Mouse (Mus musculus) MN1 (cell line): ENCODE measurements around the gene Zdhhc11.

Source experiments
- DNase-seq: peaks from one replicate; pipeline ENCODE4 v3.0.0-alpha.2; 2016; ENCODE audit warnings: low spot score

The Zdhhc11 gene

DNA sequence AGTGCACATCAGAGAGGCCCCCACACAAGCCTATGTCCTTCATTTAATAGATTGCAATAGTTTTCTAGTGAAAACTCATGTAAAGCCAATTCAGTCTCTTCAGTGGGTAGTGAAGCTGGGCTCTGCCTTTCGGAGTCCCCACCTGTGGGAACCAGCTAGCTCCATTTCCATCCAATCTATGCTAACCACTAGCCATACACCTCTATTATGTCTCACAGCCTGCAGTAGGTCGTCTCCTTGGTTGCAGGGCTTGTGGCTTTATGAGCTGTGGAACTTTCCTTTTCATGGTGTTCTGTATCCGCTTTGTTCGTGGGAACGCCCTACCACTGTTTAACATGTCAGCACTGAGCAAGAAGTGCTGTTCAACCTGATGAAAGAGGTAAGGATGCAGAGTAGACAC is at the start of gene Zdhhc11:
Gene Zdhhc11 (plus strand): TSS at position 301 of the 400 bp plus-strand sequence.
- DNase-seq, result no peak

GRCm38 (mm10) chr13:73932201-73932600 is 31.4 kb upstream of the Zdhhc11 start:
- DNase-seq, result no peak

GRCm38 (mm10) chr13:73936938-73937320 is 26.7 kb upstream of the Zdhhc11 start:
- DNase-seq, result no peak

DNA sequence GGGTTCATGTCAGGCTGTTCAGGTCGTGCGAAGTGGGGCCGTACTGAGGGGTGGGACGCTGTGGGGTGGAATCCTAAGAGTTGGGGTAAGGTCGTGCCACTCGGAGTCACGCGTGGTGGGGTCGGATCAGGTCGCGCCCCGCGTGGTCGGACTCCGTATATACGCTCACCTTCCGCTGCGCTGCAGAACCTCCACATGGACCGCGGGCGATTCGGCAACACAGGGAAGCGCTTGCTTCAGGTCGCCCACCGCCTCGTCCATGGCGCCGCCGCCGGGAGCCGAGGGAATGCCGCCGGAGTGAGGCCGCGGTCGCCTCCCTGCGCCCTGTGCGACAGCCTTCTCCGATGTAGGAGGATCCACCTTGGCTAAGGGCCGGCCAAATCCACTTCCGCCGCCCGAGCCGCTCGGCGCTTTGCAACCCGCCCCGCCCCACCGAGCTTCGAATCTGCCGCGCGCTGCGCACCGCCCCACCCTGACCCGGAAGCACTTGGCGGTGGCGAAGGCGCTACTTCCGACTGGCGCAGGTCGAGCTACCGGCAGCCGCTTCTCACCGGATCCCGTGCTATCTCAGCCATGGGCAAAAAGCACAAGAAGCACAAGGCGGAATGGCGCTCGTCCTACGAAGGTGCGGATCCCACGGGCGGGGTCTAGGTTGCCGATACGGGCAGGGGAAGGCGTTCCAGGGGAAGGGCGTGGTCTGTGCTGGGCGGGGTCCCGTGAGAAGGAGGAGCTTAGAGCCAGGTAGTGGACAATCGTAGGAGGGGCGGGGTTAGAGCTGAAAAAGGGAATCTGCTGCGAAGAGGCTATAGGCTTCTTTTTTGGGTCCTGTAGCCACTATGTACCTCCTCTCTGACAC is 26.1 kb upstream of the Zdhhc11 start, which contains the start of the genes Trip13 and Brd9:
Gene Trip13 (minus strand): TSS at position 464 of the 856 bp plus-strand sequence.
Gene Brd9 (plus strand): TSS at position 491 of the 856 bp plus-strand sequence.
- DNase-seq, result peak; percentile 91

GRCm38 (mm10) chr13:73938177-73938560 is 25.5 kb upstream of the Zdhhc11 start:
- DNase-seq, result peak; percentile 6

DNA sequence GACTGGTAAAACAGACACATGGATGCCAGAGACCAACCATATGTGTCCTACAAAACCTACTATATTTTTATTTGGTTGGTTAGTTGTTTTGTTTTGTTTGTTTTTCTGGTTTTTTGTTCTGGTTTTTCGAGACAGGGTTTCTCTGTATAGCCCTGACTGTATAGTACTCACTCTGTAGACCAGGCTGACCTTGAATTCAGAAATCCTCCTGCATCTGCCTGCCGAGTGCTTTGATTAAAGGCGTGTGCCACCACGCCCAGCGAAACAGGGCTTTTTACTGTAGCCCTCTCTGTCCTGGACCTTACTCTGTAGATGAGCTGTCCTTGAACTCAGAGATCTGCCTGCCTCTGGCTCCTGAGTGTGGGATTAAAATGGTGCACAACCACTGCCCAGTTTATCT is 24.6 kb upstream of the Zdhhc11 start:
- DNase-seq, result no peak

GRCm38 (mm10) chr13:73944606-73945005 is 19.0 kb upstream of the Zdhhc11 start:
- DNase-seq, result no peak

DNA sequence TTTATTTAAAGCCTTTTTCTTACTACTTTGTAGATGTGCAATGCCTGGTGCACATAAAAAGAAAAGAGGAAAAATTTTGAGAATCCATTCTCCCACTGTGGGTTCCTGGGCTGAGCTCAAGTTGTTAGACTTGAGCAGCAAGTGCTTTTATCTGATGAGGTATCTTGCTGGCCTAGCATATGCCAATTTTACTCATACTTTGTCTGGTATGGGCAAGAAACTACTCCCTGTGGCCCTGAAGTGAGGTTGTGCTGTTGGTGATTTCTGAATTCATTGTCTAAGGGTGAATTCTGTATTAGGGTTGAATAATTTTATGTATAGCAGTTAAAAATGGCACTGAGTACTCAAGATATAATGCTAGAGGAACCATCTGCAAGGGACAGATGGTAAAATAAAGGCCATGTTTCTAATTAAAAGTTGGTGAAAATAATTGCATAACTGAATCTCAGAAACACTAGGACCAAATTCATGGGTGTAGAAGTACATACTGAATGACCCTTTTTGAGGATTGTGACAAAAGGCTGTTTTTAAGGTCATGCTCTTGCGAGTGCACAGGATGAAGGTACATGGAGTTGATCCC is 10.0 kb upstream of the Zdhhc11 start:
- DNase-seq, result no peak

DNA sequence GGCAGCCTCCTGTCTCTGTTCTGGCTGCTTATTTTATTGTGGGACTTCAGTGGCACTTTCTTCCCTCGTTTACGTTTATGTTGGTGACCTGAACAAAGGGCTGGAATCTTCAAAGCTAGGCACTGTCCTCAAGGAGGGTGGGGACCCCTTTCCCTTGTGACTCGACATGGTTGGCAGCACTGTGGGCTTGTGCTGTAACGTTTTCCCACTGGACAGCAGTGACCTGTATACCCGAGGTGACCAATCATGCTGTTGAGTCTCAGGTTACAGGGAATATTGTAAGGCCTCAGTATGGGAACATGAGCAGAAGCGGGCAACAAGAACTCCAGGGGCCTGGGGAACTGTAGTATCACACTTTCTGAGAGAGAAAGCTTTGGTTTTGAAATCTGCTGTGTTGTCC is 9.0 kb upstream of the Zdhhc11 start:
- no peak for DNase-seq

- DNase-seq, result no peak
Observed at GRCm38 (mm10) chr13:73955531-73955930, 8.1 kb upstream of the Zdhhc11 start.

- DNase-seq, result no peak
Observed at GRCm38 (mm10) chr13:73960117-73960652, 3.5 kb upstream of the Zdhhc11 start.

DNA sequence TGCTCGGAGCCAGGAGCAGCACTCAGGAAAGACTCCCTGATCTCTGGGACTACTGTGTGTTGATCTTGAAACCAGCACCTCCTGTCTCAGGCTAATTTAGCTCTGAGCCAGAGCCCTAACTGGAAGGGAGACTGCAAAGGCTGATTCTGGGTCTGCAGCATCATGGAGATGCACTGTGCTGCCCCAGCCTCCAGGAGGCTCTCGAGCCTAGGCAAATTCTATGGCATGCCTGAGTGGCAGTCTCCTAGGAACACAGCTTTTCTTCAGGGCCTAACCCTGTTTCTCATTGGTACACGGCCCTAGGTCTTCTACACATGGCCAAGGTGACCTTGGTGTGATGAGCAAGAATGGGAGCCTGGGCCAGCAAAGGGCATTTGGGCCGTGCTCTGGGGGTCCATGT is 2.5 kb upstream of the Zdhhc11 start:
- no peak for DNase-seq

DNA sequence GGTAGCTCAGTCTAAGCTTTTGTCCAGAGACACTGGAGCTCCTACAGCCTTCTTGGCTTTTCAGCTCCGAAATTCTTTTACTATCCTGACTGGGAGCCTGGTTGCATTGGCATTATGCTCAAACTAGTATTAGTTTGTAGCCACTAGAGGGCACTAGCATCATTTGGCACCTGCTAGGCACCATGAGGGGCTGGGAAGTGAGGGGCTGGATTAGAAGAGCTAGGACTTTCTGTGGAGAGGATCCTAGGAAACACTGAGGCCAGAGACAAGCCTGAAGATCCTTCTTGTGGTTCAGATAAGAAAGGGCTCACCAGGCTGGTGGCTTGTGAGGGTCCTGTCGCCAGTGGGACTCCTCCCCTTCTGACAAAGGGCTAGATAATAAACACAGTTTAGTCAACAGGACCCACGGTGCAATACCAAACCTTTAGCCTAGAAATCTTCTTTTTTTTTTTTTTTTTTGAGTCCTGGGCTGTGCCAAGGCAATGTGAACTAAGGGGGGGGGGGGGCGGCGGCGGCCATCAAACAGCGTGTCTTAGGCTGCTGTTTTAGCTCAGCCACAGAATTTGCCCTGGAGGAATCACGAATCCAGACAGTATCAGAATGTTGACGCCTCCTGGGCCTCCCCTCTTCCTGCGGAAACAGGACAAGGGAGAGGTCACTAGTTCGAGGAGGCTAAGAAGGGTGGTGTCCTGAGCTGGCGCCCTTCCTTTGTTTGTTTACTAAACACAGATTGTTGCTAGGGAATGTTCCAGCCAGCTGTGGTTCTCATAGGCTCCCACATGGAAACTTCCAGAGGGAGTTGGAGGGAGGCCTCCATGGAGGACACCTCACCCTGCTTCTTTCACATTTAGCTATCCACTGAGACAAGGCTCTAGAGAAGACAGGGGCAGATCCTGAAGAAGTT is 7.1 kb downstream of the Zdhhc11 start:
- peak; percentile 74 for DNase-seq

GRCm38 (mm10) chr13:73974523-73974922 is 10.9 kb downstream of the Zdhhc11 start:
- DNase-seq, result no peak

DNA sequence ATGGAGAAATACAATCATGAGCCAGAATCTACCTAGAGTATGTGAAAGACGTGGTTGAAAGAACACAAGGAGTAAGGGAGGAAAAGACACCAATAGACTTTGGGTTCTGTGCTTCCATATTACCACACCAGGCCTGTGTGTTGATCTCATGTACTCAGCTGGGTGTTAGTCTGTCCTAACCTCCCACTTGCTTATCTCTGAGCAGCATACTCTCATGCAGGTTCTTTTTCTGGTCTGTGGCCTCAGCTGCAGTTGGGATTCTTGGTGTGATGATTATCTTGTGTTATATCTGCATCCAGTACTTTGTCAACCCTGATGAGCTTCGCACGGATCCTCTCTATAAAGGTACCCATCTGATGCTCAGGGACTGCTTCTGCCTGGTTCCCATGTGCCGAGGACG is 13.3 kb downstream of the Zdhhc11 start:
- no peak for DNase-seq

DNA sequence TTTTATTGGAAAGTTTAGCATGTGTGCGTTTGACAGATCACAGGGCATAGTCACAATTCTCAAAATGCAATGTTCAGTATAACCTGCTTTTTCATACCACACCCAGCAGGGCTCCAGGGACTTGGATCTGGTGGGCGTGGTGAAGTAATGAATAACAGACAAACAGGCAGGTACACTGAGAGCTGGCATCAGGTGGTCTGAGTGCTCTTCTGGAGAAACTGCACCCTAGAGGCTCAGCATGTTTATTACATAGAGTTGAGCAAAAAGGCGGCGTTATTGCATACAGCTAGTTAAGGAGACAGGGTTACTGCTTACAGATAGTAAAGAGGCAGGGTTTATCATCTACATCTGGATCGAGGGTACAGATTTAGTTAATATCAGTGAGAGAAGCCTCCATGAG is 26.7 kb downstream of the Zdhhc11 start:
- no peak for DNase-seq

- no peak for DNase-seq
Observed at GRCm38 (mm10) chr13:73990761-73991160, 27.1 kb downstream of the Zdhhc11 start.

GRCm38 (mm10) chr13:73991267-73991666 is 27.6 kb downstream of the Zdhhc11 start:
- no peak for DNase-seq

DNA sequence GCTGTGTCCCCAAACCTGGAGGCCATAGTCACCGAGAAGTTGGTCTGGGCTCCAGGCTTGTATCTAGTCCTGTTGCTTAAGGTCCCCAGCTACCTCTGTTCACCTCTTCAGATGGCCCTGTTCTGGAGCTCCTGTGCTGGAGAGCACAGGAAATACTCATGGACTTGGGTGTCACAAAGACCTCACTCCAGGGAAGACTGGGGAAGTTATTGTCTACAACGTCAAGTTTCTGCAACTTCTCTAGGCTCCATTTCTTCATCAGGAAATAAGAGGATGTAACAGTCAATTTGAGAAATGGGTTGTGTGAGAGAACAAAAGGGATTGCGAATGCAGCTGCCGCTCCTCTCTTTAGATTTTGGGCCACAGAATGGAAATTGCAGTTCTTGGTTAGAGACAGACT is 32.8 kb downstream of the Zdhhc11 start:
- no peak for DNase-seq

DNA sequence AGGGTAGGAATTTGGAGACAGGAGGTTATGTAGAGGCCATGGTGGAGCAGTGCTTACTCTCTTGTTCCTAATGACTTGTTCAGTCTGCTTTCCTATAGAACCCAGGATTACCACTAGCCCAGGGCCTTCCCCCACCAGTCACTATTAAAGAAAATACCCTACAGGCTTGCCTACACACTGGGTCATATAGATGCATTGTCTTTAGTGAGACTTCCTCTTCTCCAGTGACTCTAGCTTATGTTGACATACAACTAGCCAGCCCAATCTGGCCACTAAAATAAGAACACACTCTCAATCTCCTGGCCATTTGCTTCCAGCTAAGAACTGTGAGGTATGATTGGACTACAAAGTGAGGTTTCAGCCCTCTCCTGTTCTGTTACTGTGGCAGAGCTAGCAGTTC is 36.9 kb downstream of the Zdhhc11 start:
- DNase-seq, result no peak

GRCm38 (mm10) chr13:74000961-74001360 is 37.3 kb downstream of the Zdhhc11 start:
- no peak for DNase-seq

- no peak for DNase-seq
Observed at GRCm38 (mm10) chr13:74001492-74001891, 37.8 kb downstream of the Zdhhc11 start.
